Mouse (Mus musculus) bone marrow, adult 2 months (tissue): ENCODE results near the gene Cass4.

Experiments
- CTCF ChIP-seq: fragments of 200-500 bp; IDR thresholded peaks from 2 replicates; pipeline ENCODE4 v1.5.1; 2011; ENCODE audit warnings: low read length, control low read depth; ENCODE audit not compliant: control insufficient read depth, insufficient read depth
- POLR2A ChIP-seq: fragments of 200-500 bp; IDR thresholded peaks from 2 replicates; pipeline ENCODE4 v1.6.1; 2011; ENCODE audit warnings: low read depth, mild to moderate bottlenecking, control low read depth, low read length, borderline replicate concordance; ENCODE audit not compliant: control insufficient read depth

GRCm38 (mm10) chr2:172467206-172467605 is 73.6 kb downstream of the Cass4 start:
- TF ChIP-seq POLR2A (no peak), CTCF (no peak)
